Mouse (Mus musculus) left cerebral cortex, adult 11 months (tissue): ENCODE measurements around the gene Chst2.

Experiments
- DNase-seq: peaks from one replicate; pipeline ENCODE4 v3.0.0; 2022; ENCODE audit warnings: low spot score

Gene Chst2

DNA sequence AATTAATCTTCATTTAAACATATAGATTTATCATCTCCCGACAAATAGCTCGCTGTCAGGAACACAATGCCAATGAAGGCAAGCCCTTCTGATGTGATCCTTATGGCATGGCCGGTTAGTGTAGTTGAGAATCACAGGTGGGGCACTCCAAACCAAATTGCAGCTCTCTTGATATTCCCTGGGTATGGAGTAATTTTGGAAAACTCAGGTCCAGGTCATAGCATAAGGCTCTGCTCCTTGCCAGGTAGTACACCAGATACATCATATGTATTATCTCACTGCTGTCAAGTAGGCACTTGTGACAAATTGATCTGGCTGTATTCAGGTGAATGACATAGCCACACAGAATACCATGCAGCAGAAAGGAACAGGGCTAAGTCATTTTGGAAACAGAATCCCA lies 40.6 kb downstream of the Chst2 start:
- no peak for DNase-seq

DNA sequence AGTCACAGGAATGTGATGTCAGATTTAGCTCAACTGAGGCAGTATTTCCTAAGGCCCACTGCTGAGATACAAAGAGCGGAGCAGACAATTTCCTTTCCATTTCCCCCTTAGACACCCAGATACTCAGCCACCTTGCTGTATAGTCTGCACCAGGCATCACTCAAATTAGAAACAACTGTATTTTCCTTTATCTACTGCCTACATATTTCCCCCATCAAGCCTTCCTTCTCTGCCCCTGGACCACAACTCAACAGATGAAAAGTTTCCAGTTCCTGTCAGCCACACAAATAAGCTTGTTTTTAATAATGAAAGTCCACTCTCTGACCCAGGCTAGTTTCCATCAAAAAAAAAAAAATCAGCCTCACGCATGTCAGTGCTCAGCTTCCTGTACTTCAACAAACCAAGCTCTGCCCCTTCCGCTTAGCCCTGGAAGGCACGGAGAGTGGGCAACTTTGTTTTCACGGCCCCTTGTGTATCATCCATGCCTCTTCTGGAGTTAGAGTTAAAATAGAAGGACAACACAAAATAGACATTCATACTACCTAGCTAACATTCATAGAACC lies 52.6 kb downstream of the Chst2 start:
- no peak for DNase-seq

DNA sequence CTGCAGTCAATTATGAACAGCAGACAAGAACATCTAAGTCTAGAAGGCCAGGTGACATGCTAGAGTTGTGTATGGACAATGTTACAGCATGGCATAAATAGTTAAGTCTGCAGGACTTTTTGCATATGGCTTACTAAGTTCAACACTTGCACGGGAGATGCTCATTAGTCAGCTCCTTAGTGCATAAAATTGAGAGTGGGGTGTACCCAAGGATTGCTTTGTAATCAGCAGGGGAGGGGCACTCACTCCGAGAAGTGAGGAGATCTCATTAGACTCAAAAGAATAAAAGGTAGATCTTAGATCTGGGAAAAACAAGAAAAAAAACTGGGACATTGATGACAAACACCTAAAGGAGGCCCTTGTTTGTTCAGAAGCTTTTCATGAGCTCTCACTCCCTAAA lies 54.6 kb downstream of the Chst2 start:
- no peak for DNase-seq

DNA sequence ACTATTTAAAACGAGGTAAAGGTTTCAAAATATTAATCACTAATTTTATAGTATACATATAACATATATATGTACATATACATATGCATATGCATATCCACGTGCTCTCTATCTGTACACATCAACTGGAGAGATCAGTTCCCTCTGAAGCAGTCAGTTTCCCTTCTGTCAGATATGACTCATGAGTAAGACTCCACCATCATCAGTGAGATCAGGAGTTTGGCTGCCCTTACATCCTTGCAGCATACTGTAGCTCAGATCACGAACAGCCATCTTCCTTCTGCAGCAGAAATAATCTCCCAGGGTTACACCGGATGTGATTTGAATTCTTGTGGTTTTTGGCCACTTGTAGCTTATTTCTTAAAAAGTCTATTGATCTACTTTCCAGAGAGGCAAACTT lies 56.0 kb downstream of the Chst2 start:
- no peak for DNase-seq
